Mouse (Mus musculus) limb, embryonic 14.5 days (tissue): ENCODE data around the gene Gm12184. TPM values are rescaled to one million over a fixed set of nuclear protein-coding genes. Genes with fewer than 3 reads are reported as not detected.

Experiments used
- ATAC-seq: fragments of 200-750 bp; cut with Nextera tagmentation; 2 replicates; pipeline ENCODE4 v1.8.0; 2017; ENCODE audit warnings: low read depth, moderate number of reproducible peaks, moderate TSS enrichment; ENCODE audit not compliant: low FRiP score
- DNase-seq: peaks from one replicate; pipeline ENCODE4 v3.0.0-alpha.2; 2015; ENCODE audit warnings: low spot score
- H3K27ac ChIP-seq: fragments of 300-500 bp; sonication (generic); replicated peaks from 2 replicates; pipeline ENCODE4 v1.5.1; 2014; ENCODE audit warnings: low read depth, mild to moderate bottlenecking, low read length, moderate library complexity, mixed read lengths
- H3K27me3 ChIP-seq: fragments of 300-500 bp; sonication (generic); 2 replicates; pipeline ENCODE4 v1.6.1; 2014; ENCODE audit warnings: low read length, mixed read lengths; ENCODE audit not compliant: control insufficient read depth, insufficient read depth
- H3K36me3 ChIP-seq: fragments of 300-500 bp; sonication (generic); 2 replicates; pipeline ENCODE4 v1.6.1; 2014; ENCODE audit warnings: mild to moderate bottlenecking, low read length, moderate library complexity, mixed read lengths; ENCODE audit not compliant: control insufficient read depth, insufficient read depth
- H3K4me1 ChIP-seq: fragments of 300-500 bp; sonication (generic); 2 replicates; pipeline ENCODE4 v1.6.1; 2014; ENCODE audit warnings: antibody characterized with exemption, low read length, mixed read lengths; ENCODE audit not compliant: control insufficient read depth, insufficient read depth
- H3K4me2 ChIP-seq: fragments of 300-500 bp; sonication (generic); replicated peaks from 2 replicates; pipeline ENCODE4 v1.6.1; 2014; ENCODE audit warnings: low read depth, mild to moderate bottlenecking, low read length, moderate library complexity; ENCODE audit not compliant: severe bottlenecking
- H3K4me3 ChIP-seq: fragments of 300-500 bp; sonication (generic); replicated peaks from 2 replicates; pipeline ENCODE4 v1.5.1; 2014; ENCODE audit warnings: low read length
- H3K9ac ChIP-seq: fragments of 300-500 bp; sonication (generic); 2 replicates; pipeline ENCODE4 v1.6.1; 2014; ENCODE audit warnings: mild to moderate bottlenecking, low read depth, low read length, moderate library complexity; ENCODE audit not compliant: severe bottlenecking
- H3K9me3 ChIP-seq: fragments of 300-500 bp; sonication (generic); 2 replicates; pipeline ENCODE4 v1.6.1; 2016; ENCODE audit warnings: low read length; ENCODE audit not compliant: control insufficient read depth
- POLR2A ChIP-seq: fragments of 200-500 bp; IDR thresholded peaks from 2 replicates; pipeline ENCODE4 v1.8.0; 2012; ENCODE audit warnings: inconsistent platforms, mild to moderate bottlenecking, moderate library complexity, borderline replicate concordance; ENCODE audit not compliant: insufficient read depth, insufficient read length; ENCODE audit errors: extremely low read depth
- WGBS: fragments of 180-500 bp; shearing (Covaris S2); extraction: QIAGEN DNeasy Blood & Tissue Kit; methylation state at CpG from one replicate; pipeline ENCODE4 v1.1.7; 2014; 5-methylcytosine and 5-hydroxymethylcytosine counted together
- polyA plus RNA-seq, 2 experiments: library from polyadenylated mRNA; depleted of rRNA in 1 of 2; stranded (reverse) in 1 of 2; unstranded in 1 of 2; fragments of >200 nt; fragmentation: Nextera tagmentation in 1 of 2; extraction: Ambion mirVana in 1 of 2; gene quantifications; 2 replicates each; pipeline versions ENCODE4 v1.2.1 to v1.2.3; 2012 to 2014

Gm12184 gene
- polyA plus RNA-seq, 2 experiments, result 7.9 to 55.1 TPM

DNA sequence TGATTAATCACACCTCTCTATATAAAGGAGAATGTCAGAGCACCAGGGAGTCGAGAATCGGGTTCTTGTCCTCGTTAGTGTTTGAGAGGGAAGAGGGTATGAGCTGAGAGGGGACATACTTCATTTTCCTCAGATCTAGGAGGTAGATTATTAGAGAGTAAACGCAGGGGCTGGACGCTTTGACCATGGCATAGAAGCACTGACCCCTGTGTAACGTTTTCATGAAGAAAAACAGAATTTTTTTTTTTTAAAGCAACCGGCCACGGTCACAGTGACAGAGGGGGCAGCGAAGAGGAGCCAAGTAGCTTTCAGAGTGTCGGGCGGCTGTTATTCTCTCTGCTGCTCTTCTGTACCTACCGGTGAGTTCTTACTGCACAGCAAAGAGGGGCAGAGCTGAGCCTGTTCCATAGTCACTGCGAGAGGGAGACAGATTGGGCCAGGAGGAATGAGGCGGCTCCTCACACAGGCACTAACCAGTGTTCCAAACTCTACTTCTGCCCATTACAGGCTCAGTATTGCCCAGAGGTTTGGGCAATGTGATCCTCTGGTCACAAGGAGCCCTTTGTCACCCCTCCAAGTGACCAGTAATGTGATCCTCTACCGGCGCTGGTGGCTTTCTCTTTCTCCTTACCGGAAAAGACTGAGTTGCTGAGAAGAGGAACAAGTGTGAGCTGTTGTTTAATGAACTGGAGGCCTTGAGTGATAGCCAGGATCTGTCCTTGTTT, 45.5 kb upstream of the Gm12184 start:
- DNase-seq (no peak), ATAC-seq (0 out of 2 replicates have a peak, but pooled peaks have one; percentile 21)
- Histone ChIP-seq H3K9ac (peak overlapping the region; percentile 48), H3K9me3 (no peaks in the 10 kb centered on the region), H3K27me3 (no peaks in the 10 kb centered on the region), H3K4me3 (peak overlapping the region; percentile 36), H3K36me3 (no peaks in the 10 kb centered on the region), H3K4me2 (peak overlapping the region; percentile 57), H3K4me1 (no peaks in the 10 kb centered on the region), H3K27ac (no peak overlapping the region)
- no peak for TF ChIP-seq POLR2A
- 10% methylated on average over 17 of the region's 17 CpGs for WGBS

DNA sequence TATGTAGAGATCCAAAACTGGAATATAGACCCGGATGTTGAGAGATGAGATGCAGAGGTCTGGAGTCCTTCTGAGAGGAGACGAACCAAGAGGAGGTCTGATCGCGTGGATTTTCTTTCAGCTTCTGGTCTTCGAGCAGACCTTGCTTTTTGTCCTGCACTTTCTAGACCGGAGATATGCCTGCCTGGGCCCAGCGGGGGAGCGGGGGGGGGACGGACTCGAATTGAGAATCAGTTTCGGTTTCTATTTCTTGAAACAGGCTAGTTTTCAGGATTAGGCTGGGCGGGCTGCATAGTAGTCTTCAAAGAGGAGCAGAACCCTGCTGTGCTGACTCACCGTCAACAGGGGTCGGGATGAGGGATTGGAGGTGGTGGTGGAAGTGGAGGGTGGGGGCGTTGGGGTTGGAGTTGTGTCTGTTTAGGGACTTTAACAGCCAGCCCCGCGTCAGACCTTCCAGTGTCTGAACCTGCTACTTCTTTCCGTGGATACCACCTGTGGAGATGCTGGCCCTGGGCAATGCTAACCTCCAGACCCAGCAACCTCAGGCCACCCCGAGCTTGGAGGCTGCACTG, 44.8 kb upstream of the Gm12184 start, which contains the start of gene Irgm1:
Irgm1 (minus strand) TSS at position 483 of the 572 bp plus-strand sequence.
- WGBS, result under 1% methylated on average over 19 of the region's 19 CpGs
- Histone ChIP-seq H3K27me3 (no peaks in the 10 kb centered on the region), H3K4me1 (no peaks in the 10 kb centered on the region), H3K36me3 (no peaks in the 10 kb centered on the region), H3K27ac (peak within 1 kb of the TSS; percentile 39; the same call in 1 of the 2 replicates), H3K9me3 (no peaks in the 10 kb centered on the region), H3K4me2 (peak within 1 kb of the TSS; percentile 57), H3K4me3 (peak within 1 kb of the TSS; percentile 36), H3K9ac (peak within 1 kb of the TSS; percentile 48)
- peak; percentile 42 for ATAC-seq
- no peak for TF ChIP-seq POLR2A
- DNase-seq, result peak; percentile 52

DNA sequence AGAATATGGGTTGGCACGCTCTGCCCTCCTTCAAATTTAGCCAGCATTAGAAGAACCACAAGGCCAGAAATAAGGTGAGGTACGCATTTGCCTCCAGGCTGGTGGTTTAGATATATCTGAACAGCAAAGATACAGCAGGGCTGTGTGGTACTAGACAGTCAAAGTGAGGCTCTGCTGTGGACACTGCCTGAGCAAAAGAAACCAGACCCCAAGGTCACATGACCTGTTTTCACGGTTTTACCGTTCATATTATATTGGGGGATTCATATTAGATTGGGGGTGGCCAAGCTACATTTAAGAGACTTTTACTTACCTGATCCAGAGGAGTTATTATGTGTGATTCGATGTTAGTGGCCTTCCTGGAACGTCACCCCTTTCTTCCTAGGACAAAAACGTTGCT, 44.3 kb upstream of the Gm12184 start:
- peak overlapping the region; percentile 48 for H3K9ac ChIP-seq
- no peaks in the 10 kb centered on the region for H3K4me1 ChIP-seq
- ATAC-seq (no peak), DNase-seq (no peak)
- no peaks in the 10 kb centered on the region for H3K27me3 ChIP-seq
- no peak for TF ChIP-seq POLR2A
- H3K27ac ChIP-seq, result peak overlapping the region; percentile 39; the same call in 1 of the 2 replicates
- peak overlapping the region; percentile 57 for H3K4me2 ChIP-seq
- peak overlapping the region; percentile 36 for H3K4me3 ChIP-seq
- H3K9me3 ChIP-seq, result no peaks in the 10 kb centered on the region
- WGBS, result 28% methylated on average over 7 of the region's 7 CpGs
- no peaks in the 10 kb centered on the region for H3K36me3 ChIP-seq

DNA sequence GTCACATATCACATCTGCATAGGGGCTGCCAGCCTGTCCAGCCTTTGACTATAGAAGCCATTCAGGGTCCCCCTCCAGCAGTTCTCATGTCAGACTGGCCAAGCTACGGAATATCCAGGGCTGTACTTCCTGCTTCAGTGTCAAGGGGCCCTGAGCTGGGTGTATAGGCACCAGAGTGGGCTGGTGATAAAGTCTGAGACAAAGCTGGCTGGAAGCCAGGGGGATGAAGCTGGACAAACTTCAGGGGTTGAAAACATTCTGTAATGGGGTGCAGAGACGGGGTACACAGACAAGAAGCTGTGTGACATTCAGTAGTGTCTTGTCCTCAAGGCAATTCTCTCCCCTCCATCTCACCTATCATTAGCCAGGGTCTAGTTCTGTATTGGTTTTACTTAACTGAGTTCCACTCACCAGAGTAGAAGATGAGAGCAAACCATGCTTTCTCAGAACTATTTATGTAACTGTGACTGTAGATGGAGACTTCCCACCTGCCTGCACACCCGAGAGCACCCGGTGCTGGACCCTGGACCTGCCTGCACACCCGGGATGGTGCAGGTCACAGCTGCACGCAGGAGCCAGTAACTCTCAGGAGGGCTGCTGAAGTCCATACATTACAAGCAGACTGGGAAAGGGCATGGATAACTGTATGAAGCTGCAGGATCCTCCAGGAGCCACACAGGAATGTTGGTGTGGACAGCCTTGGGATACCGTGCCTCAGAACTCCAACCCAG, 43.1 kb upstream of the Gm12184 start:
- 69% methylated on average over 7 of the region's 7 CpGs for WGBS
- Histone ChIP-seq H3K27me3 (no peaks in the 10 kb centered on the region), H3K36me3 (no peaks in the 10 kb centered on the region), H3K9me3 (no peaks in the 10 kb centered on the region), H3K9ac (no peak overlapping the region), H3K4me2 (no peak overlapping the region), H3K27ac (no peak overlapping the region), H3K4me3 (no peak overlapping the region), H3K4me1 (no peaks in the 10 kb centered on the region)
- DNase-seq (no peak), ATAC-seq (no peak)
- no peak for TF ChIP-seq POLR2A

DNA sequence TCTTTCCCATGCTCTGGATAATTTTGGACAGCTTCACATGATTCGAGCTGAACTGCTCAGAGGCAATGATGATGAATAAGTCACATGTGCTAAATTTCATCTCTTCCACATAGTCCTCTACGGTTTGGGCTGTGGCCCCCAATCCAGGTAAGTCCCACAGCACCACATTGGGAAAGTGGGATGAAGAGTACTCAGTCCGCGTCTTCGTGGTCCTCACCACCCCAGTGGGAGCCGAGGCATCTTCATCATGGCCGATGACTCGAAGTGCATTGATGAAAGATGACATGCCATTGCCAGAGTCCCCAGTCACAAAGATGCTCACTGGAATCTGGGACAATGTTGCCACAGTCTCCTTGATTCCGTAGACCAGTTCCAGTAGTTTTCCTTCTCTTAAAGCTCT, 40.0 kb upstream of the Gm12184 start:
- no peak for TF ChIP-seq POLR2A
- no peaks in the 10 kb centered on the region for H3K9me3 ChIP-seq
- ATAC-seq (no peak), DNase-seq (no peak)
- WGBS, result 91% methylated on average over 9 of the region's 9 CpGs
- no peak overlapping the region for H3K9ac ChIP-seq
- no peak overlapping the region for H3K4me3 ChIP-seq
- no peak overlapping the region for H3K4me2 ChIP-seq
- H3K4me1 ChIP-seq, result no peaks in the 10 kb centered on the region
- H3K27ac ChIP-seq, result no peak overlapping the region
- H3K27me3 ChIP-seq, result no peaks in the 10 kb centered on the region
- no peaks in the 10 kb centered on the region for H3K36me3 ChIP-seq
